Mouse (Mus musculus) kidney, embryonic 15.5 days (tissue): ENCODE measurements at regions not wholly inside any gene's neighbourhood (a gene's known extent, or its start where the extent isn't known, plus 50 kb on each side); places are given as distances from the start of the nearest gene placed in this dataset.
A peak's percentile ranks its signal among the peaks of the same experiment; 100 is the strongest.

Source experiments
- ATAC-seq: fragments of 200-750 bp; cut with Nextera tagmentation; replicated peaks from 2 replicates; pipeline ENCODE4 v1.8.0; 2017; ENCODE audit warnings: moderate TSS enrichment; ENCODE audit not compliant: low FRiP score
- H3K27ac ChIP-seq: fragments of 300-500 bp; sonication (generic); 2 replicates; pipeline ENCODE4 v1.5.1; 2015; ENCODE audit warnings: mild to moderate bottlenecking, inconsistent platforms
- H3K27me3 ChIP-seq: fragments of 300-500 bp; sonication (generic); 2 replicates; pipeline ENCODE4 v1.6.1; 2015; ENCODE audit warnings: inconsistent platforms
- H3K36me3 ChIP-seq: fragments of 300-500 bp; sonication (generic); 2 replicates; pipeline ENCODE4 v1.6.1; 2015; ENCODE audit warnings: inconsistent platforms
- H3K4me1 ChIP-seq: fragments of 300-500 bp; sonication (generic); 2 replicates; pipeline ENCODE4 v1.6.1; 2015; ENCODE audit warnings: inconsistent platforms
- H3K4me2 ChIP-seq: fragments of 300-500 bp; sonication (generic); 2 replicates; pipeline ENCODE4 v1.6.1; 2015; ENCODE audit warnings: moderate library complexity, mild to moderate bottlenecking, inconsistent platforms
- H3K4me3 ChIP-seq: fragments of 300-500 bp; sonication (generic); replicated peaks from 2 replicates; pipeline ENCODE4 v1.5.1; 2015; ENCODE audit warnings: mild to moderate bottlenecking, inconsistent platforms
- H3K9ac ChIP-seq: fragments of 300-500 bp; sonication (generic); 2 replicates; pipeline ENCODE4 v1.6.1; 2015; ENCODE audit warnings: mild to moderate bottlenecking, inconsistent platforms
- H3K9me3 ChIP-seq: fragments of 300-500 bp; sonication (generic); replicated peaks from 2 replicates; pipeline ENCODE4 v1.6.1; 2016; ENCODE audit warnings: inconsistent platforms
- WGBS: fragments of 180-500 bp; shearing (Covaris S2); methylation state at CpG from one replicate; pipeline ENCODE4 v1.1.7; 2015; ENCODE audit warnings: mixed read lengths; 5-methylcytosine and 5-hydroxymethylcytosine counted together

DNA sequence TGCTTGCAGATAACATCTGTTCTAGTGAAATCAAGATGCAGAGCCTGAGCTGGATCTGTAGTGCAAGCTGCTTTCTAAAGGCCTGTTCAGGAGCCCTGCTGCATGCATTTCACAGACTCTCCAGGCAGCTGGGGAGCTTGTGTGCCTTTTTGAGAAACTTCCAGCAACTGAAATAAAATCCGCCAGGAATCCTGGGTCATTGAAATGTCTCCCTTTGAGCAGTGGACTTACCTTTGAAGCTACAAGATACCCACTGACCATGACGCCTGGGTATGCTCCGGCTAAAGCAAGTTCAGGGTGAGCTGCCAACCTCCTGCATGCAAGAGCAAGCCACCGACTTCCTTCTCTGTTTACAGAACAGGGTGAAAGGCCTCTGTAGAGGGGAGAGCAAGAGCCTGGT lies 278.7 kb downstream of the Cenpw start:
- Histone ChIP-seq H3K27me3 (no peaks in the 10 kb centered on the region), H3K9ac (no peak overlapping the region), H3K4me3 (no peak overlapping the region), H3K4me2 (no peak overlapping the region), H3K36me3 (no peaks in the 10 kb centered on the region), H3K27ac (no peak overlapping the region), H3K4me1 (peaks cover 6% of the 10 kb centered on the region; the same call in 1 of the 2 replicates), H3K9me3 (no peaks in the 10 kb centered on the region)
- peak; percentile 91 for ATAC-seq
- WGBS, result 18% methylated on average over 4 of the region's 4 CpGs

DNA sequence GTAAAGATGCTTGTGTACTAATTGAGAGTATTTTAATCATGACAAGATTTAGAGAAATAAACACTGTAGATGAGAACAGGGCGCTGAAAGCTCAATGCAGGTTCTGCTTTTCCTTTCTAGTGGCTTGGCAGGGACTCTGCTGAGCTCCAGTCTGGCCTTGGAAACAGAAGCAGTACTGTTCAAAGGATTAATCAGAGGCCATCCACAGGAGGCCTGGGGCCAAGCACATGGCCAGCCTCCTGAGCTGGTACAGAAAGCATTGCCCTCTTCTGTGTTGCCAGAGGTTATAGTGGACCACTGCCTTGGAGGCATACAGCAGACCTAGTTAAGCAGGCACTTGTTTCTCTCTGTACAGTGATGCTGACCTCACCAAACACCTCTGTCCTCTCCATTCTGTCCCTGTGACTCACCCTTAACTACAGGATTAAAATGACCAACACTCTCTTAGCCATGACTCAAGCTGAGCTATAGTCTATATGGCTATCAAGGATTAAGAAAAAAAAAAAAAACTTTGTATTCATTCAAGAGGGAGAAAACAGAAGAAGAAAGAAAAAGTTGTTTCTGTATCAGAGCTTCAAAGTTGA lies 302.5 kb downstream of the Cenpw start:
- H3K9ac ChIP-seq, result no peak overlapping the region
- WGBS, result 80% methylated on average over 1 of the region's 1 CpGs
- no peak overlapping the region for H3K4me3 ChIP-seq
- no peaks in the 10 kb centered on the region for H3K36me3 ChIP-seq
- H3K27me3 ChIP-seq, result no peaks in the 10 kb centered on the region
- no peak overlapping the region for H3K27ac ChIP-seq
- no peaks in the 10 kb centered on the region for H3K4me1 ChIP-seq
- no peak overlapping the region for H3K4me2 ChIP-seq
- no peaks in the 10 kb centered on the region for H3K9me3 ChIP-seq
- ATAC-seq, result no peak

DNA sequence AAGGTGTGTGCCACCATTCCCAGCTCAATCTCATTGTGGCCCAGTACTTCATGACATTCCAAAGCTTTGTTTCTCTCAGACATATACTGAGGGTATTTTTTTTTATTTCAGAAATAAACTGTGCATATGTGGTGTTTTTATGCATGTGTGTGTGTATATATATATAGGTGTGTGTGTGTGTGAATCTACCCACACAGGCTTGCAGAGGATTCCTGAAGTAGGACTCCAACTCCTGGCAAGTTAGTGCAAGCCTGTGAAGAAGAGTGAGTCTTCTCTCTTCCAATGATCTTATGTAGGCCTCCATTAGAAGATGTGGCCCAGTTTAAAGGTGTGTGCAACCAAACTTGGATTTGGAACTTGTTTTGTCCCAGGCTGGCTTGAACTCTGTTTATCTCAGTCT lies 328.9 kb upstream of the Rspo3 start:
- no peak overlapping the region for H3K9ac ChIP-seq
- H3K4me2 ChIP-seq, result no peak overlapping the region
- H3K4me1 ChIP-seq, result no peaks in the 10 kb centered on the region
- no peak overlapping the region for H3K4me3 ChIP-seq
- H3K27ac ChIP-seq, result no peak overlapping the region
- H3K36me3 ChIP-seq, result no peaks in the 10 kb centered on the region
- H3K9me3 ChIP-seq, result no peaks in the 10 kb centered on the region
- ATAC-seq, result no peak
- no peaks in the 10 kb centered on the region for H3K27me3 ChIP-seq

DNA sequence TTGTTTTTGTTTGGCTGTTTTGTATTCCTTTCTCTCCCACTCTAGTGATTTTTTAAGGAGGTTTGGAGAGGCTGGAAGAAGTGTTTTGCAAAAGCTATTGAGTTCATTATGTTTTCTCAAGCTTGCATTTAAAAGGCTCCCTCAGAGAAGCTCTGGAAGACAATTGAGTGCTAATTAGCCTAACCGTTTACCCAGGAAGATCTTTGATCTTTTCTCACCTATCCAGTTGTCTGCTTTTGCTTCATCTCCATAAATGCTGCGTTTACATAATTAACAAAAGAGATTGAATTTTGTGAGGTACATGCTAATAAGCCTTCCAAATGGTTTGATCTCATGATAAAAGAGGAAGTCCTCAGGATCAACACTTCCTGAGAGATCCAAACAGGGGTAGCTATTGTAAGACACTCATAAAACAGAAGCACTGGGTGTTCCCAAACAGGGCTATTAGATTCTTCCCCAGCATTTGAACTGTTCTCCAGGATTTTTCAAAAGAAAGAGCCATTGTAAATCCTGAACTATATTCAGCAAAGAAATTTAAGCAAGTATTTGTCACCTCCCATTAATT lies 320.2 kb upstream of the Rspo3 start:
- H3K4me2 ChIP-seq, result no peak overlapping the region
- no peaks in the 10 kb centered on the region for H3K36me3 ChIP-seq
- ATAC-seq, result no peak
- H3K27ac ChIP-seq, result no peak overlapping the region
- no peaks in the 10 kb centered on the region for H3K9me3 ChIP-seq
- no peak overlapping the region for H3K4me3 ChIP-seq
- H3K9ac ChIP-seq, result no peak overlapping the region
- H3K4me1 ChIP-seq, result no peaks in the 10 kb centered on the region
- H3K27me3 ChIP-seq, result no peaks in the 10 kb centered on the region
- WGBS, result 9% methylated on average over 2 of the region's 2 CpGs

DNA sequence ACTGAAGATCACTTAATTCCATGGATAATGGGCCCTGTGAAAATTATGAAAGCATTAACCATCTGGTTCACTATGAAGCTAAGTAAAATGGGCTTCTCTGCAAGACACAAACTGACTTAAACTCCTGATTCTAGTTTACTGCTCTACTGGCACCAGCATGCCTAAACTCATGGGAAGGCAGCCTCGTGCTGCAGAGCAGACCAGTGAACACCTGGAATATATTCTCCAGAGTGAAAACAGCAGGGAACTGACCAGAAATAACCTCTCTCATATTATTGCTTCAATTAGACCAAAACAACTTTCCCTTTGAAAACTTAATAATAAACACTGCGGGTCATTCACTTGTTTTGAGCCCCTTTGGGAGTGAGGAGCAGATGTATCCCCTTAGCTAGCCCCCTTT lies 316.8 kb upstream of the Rspo3 start:
- Histone ChIP-seq H3K4me2 (no peak overlapping the region), H3K27me3 (no peaks in the 10 kb centered on the region), H3K9me3 (no peaks in the 10 kb centered on the region), H3K27ac (no peak overlapping the region), H3K4me1 (no peaks in the 10 kb centered on the region), H3K36me3 (no peaks in the 10 kb centered on the region), H3K9ac (no peak overlapping the region), H3K4me3 (no peak overlapping the region)
- no peak for ATAC-seq
- 61% methylated on average over 2 of the region's 2 CpGs for WGBS

DNA sequence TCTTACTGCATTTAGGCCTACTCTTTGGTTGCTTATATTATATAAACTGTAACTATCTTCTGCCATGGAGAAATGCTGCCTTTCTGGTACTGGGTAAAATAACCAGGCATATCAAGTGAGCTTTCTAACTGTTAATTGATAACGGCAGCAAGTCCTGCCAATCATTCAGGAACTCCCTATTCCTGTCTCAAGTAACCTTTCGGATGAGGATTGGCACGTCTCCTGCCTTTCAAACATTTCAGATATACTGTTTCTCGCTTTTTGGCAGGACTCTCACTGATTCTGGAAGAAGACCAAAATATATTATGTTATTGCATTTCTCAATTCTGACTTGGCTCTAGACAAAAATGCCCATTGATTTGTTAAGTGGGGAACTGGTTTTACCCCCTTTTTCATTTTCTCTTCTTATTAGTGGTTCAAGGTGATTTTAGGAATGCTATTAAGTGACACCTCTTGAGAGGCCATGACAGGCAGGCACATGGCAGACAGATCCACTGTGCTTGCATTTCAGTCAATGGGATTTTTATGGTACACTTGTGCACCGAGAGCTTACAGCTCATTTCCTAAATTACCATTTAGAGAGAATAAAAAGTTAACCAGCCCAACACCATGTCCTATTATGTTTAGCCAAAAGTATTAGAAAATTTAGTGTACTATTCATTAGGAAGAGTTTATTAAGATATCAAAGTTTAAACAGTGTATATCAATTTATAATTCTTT lies 289.4 kb upstream of the Rspo3 start:
- H3K9me3 ChIP-seq, result no peaks in the 10 kb centered on the region
- H3K4me1 ChIP-seq, result no peaks in the 10 kb centered on the region
- H3K9ac ChIP-seq, result no peak overlapping the region
- H3K27me3 ChIP-seq, result no peaks in the 10 kb centered on the region
- no peaks in the 10 kb centered on the region for H3K36me3 ChIP-seq
- no peak overlapping the region for H3K27ac ChIP-seq
- no peak for ATAC-seq
- WGBS, result 68% methylated on average over 5 of the region's 5 CpGs
- no peak overlapping the region for H3K4me2 ChIP-seq
- no peak overlapping the region for H3K4me3 ChIP-seq

DNA sequence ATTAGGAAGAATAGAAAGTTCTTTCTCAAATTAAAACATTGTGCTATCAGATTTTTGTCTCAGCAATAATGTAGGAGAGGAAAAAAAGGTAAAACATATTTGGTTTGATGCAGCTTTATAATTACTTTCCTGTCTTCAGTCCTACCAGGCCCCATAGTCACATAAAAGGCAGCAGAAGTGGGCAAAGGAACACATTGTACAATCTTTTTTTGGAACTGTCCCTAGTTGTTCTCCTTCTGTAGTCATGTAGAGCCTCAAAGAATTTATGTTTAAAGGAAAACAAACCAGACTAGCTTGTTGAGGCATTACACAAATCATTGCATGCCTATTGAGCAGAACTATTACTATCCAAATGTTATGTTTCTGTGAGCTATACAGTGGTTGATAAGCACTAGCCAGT lies 288.7 kb upstream of the Rspo3 start:
- Histone ChIP-seq H3K9ac (no peak overlapping the region), H3K27me3 (no peaks in the 10 kb centered on the region), H3K4me1 (no peaks in the 10 kb centered on the region), H3K4me3 (no peak overlapping the region), H3K4me2 (no peak overlapping the region), H3K27ac (no peak overlapping the region), H3K36me3 (no peaks in the 10 kb centered on the region), H3K9me3 (no peaks in the 10 kb centered on the region)
- no peak for ATAC-seq

DNA sequence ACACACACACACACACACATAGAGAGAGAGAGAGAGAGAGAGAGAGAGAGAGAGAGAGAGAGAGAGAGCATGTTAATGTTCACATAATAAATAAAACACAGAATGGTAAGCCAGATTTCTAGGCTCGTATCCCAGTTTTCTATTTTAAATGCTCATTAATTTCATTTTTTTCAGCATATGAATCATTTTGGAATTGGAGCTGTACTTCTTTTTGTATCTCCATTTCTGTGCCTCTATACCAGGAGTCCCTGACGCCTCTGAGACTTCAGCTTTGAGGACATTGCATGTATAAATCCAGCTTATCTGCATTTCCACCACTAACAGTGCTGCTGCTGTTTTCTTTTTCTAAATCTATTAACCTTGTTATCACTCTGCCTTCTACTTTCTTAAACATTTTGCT lies 287.5 kb upstream of the Rspo3 start:
- no peak overlapping the region for H3K9ac ChIP-seq
- no peak overlapping the region for H3K4me2 ChIP-seq
- H3K4me1 ChIP-seq, result no peaks in the 10 kb centered on the region
- H3K27ac ChIP-seq, result no peak overlapping the region
- no peaks in the 10 kb centered on the region for H3K9me3 ChIP-seq
- no peaks in the 10 kb centered on the region for H3K27me3 ChIP-seq
- 76% methylated on average over 2 of the region's 2 CpGs for WGBS
- no peaks in the 10 kb centered on the region for H3K36me3 ChIP-seq
- no peak for ATAC-seq
- no peak overlapping the region for H3K4me3 ChIP-seq

DNA sequence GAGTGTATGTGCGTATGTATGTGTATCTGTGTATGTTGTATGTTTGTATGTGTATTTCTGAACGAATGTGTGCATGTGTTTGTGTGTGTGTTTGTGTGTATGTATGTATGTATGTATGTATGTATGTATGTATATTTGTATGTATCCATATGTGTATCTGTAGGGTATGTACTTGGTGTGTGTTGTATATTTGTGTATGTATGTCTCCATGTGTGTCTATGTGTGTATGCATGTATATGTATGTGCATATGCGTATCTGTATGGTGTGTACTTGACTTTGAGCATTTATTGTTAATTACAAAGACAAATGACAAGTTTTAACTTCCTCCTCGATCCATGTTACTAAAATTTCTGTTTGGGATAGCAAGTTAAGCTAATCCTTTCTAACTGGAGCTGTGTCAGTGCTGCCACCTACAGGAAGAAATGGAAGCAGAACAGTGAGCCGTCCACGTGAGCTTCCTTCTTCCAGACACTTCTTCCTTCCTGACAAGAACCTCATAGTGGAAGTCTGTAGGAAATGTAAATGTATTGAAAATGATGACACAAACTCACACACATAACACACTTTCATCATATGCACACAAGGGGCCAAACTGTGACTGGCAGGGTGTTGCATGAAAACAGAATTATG lies 268.4 kb upstream of the Rspo3 start:
- H3K4me2 ChIP-seq, result no peak overlapping the region
- H3K27ac ChIP-seq, result no peak overlapping the region
- no peaks in the 10 kb centered on the region for H3K27me3 ChIP-seq
- H3K4me1 ChIP-seq, result no peaks in the 10 kb centered on the region
- no peak overlapping the region for H3K9ac ChIP-seq
- H3K4me3 ChIP-seq, result no peak overlapping the region
- 42% methylated on average over 6 of the region's 6 CpGs for WGBS
- peak; percentile 86 for ATAC-seq
- no peaks in the 10 kb centered on the region for H3K36me3 ChIP-seq
- H3K9me3 ChIP-seq, result no peaks in the 10 kb centered on the region

DNA sequence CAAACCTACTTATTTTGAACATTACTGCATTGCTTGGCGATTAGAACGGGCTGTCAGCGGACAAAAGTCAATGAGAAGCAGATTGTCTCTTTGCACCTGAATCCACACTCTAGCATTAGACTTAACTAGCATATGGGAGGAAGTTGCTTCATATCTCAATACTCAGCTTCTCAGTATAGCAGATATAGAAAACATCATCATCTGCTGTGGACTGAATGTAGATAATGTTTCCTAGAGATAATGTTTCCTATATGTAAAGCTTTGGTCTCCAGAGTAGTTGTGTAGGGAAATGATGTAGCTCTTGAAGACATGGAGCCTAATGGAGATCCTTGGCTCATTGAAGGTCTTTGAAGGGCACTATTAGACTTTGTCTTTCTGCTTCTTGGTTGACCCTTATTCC lies 267.0 kb upstream of the Rspo3 start:
- Histone ChIP-seq H3K27ac (no peak overlapping the region), H3K9ac (no peak overlapping the region), H3K4me2 (no peak overlapping the region), H3K36me3 (no peaks in the 10 kb centered on the region), H3K4me1 (no peaks in the 10 kb centered on the region), H3K27me3 (no peaks in the 10 kb centered on the region), H3K4me3 (no peak overlapping the region), H3K9me3 (no peaks in the 10 kb centered on the region)
- 98% methylated on average over 3 of the region's 3 CpGs for WGBS
- ATAC-seq, result no peak

DNA sequence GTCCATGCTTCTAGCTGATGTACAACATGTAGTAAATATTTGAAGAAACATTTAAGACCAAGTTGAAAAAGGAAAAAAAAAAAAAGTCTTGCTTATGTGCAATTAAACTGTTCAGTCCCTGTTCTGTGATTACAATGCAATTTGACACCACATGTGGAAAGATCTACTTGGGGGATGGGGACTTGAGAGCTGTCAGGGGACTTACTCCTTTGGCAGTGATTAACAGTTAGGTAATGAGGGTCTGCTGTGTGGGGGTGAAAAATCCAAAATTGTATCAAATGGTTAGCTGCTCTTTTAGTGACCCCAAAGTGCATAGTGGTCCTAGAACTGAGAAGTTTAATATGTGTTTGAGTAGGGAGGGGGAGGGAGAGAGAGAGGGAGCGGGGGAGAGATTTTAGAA lies 259.0 kb upstream of the Rspo3 start:
- no peaks in the 10 kb centered on the region for H3K36me3 ChIP-seq
- H3K27ac ChIP-seq, result no peak overlapping the region
- no peak overlapping the region for H3K4me2 ChIP-seq
- peak; percentile 96 for ATAC-seq
- H3K9ac ChIP-seq, result no peak overlapping the region
- H3K4me1 ChIP-seq, result 0 out of 2 replicates have a peak, but pooled peaks cover 2% of the 10 kb centered on the region
- 74% methylated on average over 1 of the region's 1 CpGs for WGBS
- H3K27me3 ChIP-seq, result no peaks in the 10 kb centered on the region
- no peak overlapping the region for H3K4me3 ChIP-seq
- no peaks in the 10 kb centered on the region for H3K9me3 ChIP-seq

DNA sequence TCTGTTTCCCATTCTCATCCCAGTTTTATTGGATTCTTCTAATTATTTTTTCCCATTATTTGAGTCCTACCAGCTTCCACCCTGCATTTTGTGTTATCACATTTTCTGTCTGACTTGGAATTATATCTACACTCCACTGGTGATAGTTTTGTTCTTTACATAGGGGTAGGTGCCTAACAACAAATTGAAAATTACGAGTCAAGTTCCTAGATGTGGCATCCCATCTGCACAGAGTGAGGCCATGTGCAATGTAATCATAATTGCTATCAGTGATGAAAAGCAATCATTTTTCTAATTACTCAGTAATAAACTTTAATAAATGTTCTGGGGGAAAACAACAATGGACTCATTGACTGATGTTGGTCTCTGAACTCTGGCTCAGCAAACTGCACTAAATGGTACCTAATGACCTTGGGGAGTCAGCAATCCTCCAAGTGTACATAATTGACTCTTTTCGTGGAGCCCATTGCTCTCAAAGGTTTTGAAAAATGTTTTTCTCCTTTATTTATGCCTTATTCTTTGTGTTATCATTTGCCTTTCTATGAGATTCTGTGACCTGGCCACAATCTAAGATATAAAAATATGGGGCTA lies 250.6 kb upstream of the Rspo3 start:
- ATAC-seq, result no peak
- Histone ChIP-seq H3K4me2 (no peak overlapping the region), H3K27ac (no peak overlapping the region), H3K4me1 (no peaks in the 10 kb centered on the region), H3K9ac (no peak overlapping the region), H3K36me3 (no peaks in the 10 kb centered on the region), H3K4me3 (no peak overlapping the region), H3K9me3 (no peaks in the 10 kb centered on the region), H3K27me3 (no peaks in the 10 kb centered on the region)
- 71% methylated on average over 2 of the region's 2 CpGs for WGBS
